Mouse (Mus musculus): ENCODE results near the gene Pik3c2a.

Pik3c2a gene

GRCm38 (mm10) chr7:116298389-116298788 lies 144.9 kb downstream of the Pik3c2a start:
- no peak for DNase-seq (ENCODE audit: low spot score)

GRCm38 (mm10) chr7:116294961-116295360 lies 148.3 kb downstream of the Pik3c2a start:
- DNase-seq (ENCODE audit: low spot score): no peak

GRCm38 (mm10) chr7:116292377-116292776 lies 150.9 kb downstream of the Pik3c2a start:
- no peak for DNase-seq (ENCODE audit: low spot score)

GRCm38 (mm10) chr7:116290559-116290958 lies 152.7 kb downstream of the Pik3c2a start:
- no peak for DNase-seq (ENCODE audit: low spot score)

GRCm38 (mm10) chr7:116288996-116289395 lies 154.3 kb downstream of the Pik3c2a start:
- no peak for DNase-seq (ENCODE audit: low spot score)

GRCm38 (mm10) chr7:116287959-116288358 lies 155.3 kb downstream of the Pik3c2a start:
- DNase-seq (ENCODE audit: low spot score): no peak

All from urinary bladder, postnatal 14 days (tissue).